Mouse (Mus musculus): ENCODE measurements around the gene Gm49361. TPM values are rescaled to one million over a fixed set of nuclear protein-coding genes. Genes with fewer than 3 reads are reported as not detected.
"Not testable (repeated sequence)": the region's sequence is repeated elsewhere in the genome, so short reads cannot be mapped to it uniquely, and the experiment has no call there.

The Gm49361 gene
- under 1 TPM in 1 of 2 experiments, not detected in 1; 0.51 TPM for total RNA-seq (2021)
- long read RNA-seq, experiment 1, result 0 reads
- long read RNA-seq, experiment 2, partial matches to known transcripts, result 0 of 1 reads
- long read RNA-seq, experiment 2, other reads (novel, unspliced or antisense), result 1 of 1 reads

- peak; percentile 93 for DNase-seq
These were observed at the start of gene Gm49361 for GRCm38 (mm10) chr14:57746001-57746771. TSS of gene Gm49361 (minus strand) at chr14:57746103.

DNA sequence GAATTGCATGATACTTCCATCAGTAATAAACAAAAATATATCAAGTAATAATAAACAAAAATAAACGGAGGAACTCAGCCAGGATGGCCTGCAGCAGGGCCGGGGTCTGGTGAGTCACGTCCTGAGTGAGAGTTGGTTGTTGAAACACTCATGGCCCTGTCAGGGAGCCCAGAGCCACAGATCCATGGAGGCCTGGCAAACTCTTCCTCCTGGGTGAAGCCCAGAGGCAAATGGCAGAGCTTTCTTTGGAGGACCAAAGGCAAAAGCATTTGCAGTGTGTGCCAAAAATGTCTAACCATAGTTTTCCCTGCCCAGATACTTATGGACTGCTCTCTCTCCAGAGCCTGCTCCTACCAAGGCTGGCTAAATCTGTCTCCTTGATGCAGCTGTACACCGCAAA, 45.3 kb upstream of the Gm49361 start:
- DNase-seq, result no peak

DNA sequence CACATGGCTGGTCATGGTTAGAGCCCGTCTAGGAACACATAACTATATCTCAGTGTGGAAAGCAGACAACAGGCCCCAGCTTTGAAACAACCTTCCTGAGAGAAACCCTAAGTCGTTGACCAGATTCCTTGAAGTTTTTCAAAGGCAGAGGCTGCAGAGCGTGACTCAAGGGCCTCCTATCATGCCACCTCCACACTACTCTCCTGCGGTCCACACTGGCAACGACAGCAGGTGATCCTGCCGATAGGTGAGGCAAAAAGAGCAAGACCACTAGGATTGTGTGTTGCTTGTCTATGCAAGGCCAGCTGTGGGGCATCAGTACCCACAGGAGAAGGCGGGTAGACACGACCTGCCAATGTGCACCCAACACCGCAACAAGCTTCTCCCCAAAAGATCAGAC, 43.9 kb upstream of the Gm49361 start:
- DNase-seq, result no peak

- DNase-seq, result no peak
These were observed 43.4 kb upstream of the Gm49361 start for GRCm38 (mm10) chr14:57789311-57789710.

- DNase-seq, result no peak
These were observed 41.5 kb upstream of the Gm49361 start for GRCm38 (mm10) chr14:57787406-57787805.

DNA sequence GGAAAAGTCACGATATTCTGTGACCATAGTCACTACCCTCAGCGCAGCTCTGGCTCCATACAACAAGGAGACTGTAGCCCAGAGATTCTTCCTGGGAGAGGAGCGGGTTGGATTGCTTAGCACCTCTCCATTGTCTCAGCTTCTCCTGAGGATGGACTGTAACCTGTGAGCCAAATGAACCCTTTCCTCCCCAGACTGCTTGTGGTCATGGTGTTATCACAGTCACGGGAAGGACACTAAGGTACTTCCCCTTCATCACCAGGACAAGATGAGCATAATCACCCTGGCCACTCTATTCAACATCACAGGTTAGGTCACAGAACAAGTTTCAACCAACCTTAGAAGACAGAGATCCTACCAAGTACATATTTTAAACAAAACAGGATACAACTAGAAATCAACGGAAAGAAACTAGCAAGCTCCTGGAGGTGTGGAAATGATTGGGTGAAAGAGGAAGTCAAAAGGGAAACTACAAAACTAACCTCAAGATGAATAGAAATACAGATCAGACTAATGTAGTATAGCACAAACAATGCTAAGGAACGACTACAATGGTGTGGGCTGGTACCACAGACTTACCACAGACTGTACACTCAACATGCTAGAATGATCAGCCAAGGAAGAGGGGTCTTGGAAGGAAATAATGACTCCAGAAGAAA, 26.4 kb upstream of the Gm49361 start:
- DNase-seq, result no peak

- DNase-seq, result no peak
These were observed 23.2 kb upstream of the Gm49361 start for GRCm38 (mm10) chr14:57769102-57769501.

GRCm38 (mm10) chr14:57760447-57761412, 14.8 kb upstream of the Gm49361 start:
- no peak for DNase-seq

DNA sequence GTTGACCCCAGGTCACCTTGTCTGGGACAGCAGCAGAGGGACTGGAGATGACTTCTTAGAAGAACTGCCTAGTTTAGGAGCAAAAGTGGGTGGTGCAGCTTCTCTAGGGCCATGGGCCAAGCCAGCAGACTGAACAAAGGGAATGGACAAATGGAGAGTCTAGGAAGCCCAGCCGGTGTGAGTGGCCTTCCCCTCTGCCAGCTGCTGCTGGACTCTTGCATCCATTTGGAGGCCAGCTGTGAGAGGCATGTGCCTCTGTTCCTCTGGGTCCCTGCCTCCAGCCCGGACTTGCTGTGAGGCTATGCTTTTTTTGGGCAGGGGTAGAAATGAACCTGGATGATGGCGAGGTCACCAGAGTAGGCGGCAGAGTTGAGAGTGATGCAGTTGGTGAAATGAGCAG, 12.3 kb upstream of the Gm49361 start, which contains the start of gene Lats2:
Lats2 (minus strand) TSS at position 152 of the 400 bp plus-strand sequence.
- DNase-seq, result no peak

GRCm38 (mm10) chr14:57756094-57756493, 10.2 kb upstream of the Gm49361 start:
- no peak for DNase-seq

DNA sequence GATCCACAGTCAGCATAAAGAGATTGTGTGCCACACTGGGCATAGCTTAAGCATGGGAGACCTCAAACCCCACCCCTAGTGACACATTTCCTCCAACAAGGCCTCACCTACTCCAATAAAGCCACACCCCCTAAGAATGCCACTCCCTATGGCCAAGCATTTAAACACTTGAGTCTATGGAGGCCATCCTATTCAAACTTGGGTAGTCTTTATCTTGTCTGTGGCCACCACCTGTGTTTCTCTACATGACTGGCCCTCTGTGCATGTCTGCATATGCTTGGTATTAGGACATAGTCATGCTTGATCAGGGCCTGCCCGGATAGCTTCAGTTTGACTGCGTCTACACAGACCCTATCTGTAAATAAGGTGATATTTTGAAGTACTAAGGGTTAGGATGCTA, 9.8 kb upstream of the Gm49361 start:
- no peak for DNase-seq

DNA sequence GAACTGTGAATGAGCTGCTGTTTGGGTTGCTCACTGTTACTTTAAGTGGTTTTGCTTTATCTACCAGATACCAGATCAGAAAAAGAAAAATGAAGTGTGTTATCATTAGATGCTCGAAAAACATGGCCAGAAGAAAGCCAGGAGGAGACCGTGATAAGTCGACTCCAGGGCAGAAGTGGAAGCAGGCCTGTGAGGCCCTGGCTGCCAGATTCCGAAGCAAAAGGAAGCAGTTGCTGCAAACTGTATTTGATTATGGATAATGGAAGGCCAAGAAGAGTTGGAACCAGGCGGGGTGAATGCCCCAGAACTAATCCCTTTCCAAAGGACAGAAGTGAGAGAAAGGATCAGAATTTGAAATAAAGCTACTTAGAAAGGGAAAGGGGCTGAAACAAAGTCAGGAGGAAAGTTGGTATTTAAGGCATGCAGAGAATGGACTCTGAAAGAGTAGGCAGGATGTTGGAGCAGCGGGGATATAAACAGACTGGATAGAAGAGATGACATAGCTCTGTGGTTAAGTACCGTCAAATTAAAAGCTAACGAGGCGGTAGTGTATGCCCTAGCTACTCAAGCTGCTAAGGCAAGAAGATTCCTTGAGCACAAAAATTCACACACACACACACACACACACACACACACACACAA, 7.6 kb upstream of the Gm49361 start:
- DNase-seq, result no peak

DNA sequence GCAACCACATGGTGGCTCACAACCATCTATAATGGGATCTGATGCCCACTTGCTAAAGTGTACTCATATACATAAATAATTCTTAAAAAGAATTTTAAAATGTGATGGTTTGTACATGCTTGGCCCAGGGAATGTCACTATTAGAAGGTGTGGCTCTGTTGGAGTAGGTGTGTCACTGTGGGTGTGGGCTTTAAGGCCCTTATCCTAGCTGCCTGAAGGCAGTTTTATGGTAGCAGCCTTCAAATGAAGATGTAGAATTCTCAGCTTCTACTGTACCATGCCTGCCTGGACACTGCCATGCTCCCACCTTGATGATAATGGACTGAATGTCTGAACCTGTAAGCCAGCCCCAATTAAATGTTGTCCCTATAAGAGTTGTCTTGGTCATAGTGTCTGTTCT, 5.1 kb upstream of the Gm49361 start:
- DNase-seq, result not testable (repeated sequence)

DNA sequence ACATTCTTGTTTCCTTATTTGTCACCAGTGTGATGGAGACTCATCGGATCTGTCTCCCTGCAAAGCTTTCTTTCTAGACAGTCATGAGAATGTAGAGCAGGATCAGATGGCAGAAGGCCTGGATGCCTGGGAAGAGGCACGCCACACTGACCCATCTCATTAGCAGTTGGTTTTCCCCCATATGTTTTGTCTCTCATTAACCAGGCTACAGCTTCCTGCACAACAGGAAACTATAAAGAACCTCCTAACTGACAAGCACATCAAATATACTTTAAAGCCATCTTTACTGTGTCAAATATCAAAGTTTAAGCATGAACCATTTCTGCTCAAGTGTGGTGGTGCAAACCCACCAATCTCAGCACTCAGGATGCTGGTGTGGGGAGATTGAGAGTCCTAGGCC, 3.6 kb upstream of the Gm49361 start:
- DNase-seq, result no peak

GRCm38 (mm10) chr14:57745291-57745969, 473 bp downstream of the Gm49361 start:
- DNase-seq, result peak; percentile 69

DNA sequence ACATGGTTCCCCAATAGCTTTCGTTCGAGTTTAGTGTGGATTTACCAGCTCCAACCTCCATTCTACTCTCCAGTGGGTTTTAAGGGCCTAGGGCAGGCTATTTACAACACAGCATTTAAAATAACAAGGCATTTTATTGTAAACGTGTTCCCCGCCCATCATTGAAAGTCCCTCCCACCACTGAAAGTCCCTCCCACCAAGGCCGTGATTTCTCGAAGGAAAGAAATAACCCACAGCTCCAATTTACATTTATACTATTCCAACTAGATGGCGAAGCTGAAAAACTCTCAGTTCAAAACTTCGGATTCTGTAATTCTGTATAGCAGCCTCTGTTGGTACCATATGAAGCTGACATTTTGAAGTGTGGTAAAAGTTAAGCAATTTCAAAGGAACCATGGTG, 1.4 kb downstream of the Gm49361 start:
- DNase-seq, result no peak

- DNase-seq, result no peak
These were observed 5.3 kb downstream of the Gm49361 start for GRCm38 (mm10) chr14:57740651-57741050.

GRCm38 (mm10) chr14:57737089-57737488, 8.8 kb downstream of the Gm49361 start:
- DNase-seq, result no peak

DNA sequence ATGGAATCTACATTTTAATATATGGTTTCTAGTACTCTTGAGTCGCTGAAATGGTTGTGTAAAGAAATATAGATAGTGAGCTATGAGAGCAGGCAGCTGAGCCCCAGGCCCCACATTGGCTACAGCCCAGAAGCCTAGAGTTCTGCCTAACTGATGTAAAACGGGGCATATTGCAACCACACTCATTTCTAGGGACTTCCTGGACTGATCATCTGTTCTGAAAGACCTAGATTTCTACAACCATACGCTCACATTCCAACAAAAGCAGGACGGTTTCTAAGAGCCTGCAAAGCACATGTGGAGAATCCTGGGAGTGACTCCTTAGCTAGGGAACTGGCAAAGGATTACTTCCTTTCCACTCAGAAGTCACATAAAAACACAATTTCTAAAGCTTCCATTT, 9.8 kb downstream of the Gm49361 start:
- no peak for DNase-seq

GRCm38 (mm10) chr14:57732668-57733293, 13.1 kb downstream of the Gm49361 start:
- DNase-seq, result no peak

DNA sequence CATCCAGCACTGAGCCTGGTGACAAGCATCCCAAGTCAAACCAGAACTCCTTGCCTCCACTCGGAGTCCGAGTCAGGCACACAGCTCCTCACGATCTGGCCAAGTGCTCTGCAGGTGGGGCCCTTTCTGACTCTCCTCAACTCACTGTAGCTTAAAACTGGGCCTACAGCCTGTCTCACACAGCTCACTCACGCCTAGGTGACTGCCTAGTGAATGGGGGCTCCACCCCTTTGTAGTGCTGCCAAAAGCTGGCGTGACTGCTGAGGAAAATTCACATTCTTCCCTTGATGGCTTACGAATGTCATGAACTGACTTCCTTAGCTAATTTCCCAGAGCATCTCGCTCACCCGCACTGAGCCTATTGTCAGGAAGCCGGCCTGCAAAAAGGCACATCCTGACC, 15.4 kb downstream of the Gm49361 start:
- peak; percentile 32 for DNase-seq

Measured in gastrocnemius, postnatal 25 days (tissue).